In the genomic region with DNA sequence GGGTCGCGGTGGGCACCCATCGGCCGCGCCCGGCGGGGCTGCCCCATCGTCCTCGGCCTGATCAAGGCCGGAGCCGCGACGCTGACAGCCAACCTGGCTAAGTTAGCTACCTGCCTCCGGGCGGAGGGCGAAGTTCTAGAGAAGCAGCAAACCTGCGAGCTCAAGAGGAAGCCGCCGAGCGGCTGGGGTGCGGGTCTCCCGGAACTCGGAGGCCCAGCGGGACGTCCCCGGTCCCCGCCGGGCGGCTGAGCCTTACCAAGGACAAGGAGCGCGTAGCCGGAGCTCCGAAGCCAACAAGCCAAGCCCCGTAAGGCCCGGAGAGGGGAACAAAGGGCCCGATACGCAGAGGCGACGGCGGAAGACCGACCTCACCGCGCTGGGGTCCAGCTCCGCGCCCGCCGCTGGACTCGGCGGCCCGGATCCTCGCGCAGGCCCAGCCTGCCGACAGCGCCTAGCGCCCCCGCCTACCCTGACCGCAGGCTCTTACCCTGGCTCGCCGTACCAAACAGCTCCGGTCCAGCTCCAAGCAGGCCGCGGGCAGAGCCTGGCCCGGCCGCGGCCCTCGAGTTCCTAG, we compare ENCODE assay signal across 8 mouse cellular contexts. TPM values are rescaled to one million over a fixed set of nuclear protein-coding genes. Genes with fewer than 3 reads are reported as not detected.
A peak's percentile ranks its signal among the peaks of the same experiment; 100 is the strongest.
DNase-seq lines count a peak whose midpoint lies in the region; ATAC-seq and TF ChIP-seq lines count a peak whose summit lies in the region.

No protein-coding gene starts in this region.

- peaks cover 13% of the 10 kb centered on the region for H3K27me3 ChIP-seq in embryonic facial prominence, embryonic 10.5 days (replicated peaks; ENCODE audit: low read depth, poor library complexity, severe bottlenecking)
- H3K27me3 ChIP-seq in hindbrain, embryonic 12.5 days: no peaks in the 10 kb centered on the region
- no peaks in the 10 kb centered on the region for H3K27me3 ChIP-seq in midbrain, postnatal 0 days (ENCODE audit: insufficient read depth, low read length)

- peak overlapping the region; percentile 99 for H3K27ac ChIP-seq in embryonic facial prominence, embryonic 10.5 days (replicated peaks)
- peak overlapping the region; percentile 99 for H3K27ac ChIP-seq in hindbrain, embryonic 12.5 days
- H3K27ac ChIP-seq in midbrain, postnatal 0 days (ENCODE audit: low read depth, low read length): peak overlapping the region; percentile 96

- H3K4me3 ChIP-seq in embryonic facial prominence, embryonic 10.5 days: peak overlapping the region; percentile 98
- peak overlapping the region; percentile 96 for H3K4me3 ChIP-seq in hindbrain, embryonic 12.5 days
- peak overlapping the region; percentile 69 for H3K4me3 ChIP-seq in midbrain, postnatal 0 days (ENCODE audit: low read depth, low read length)

- H3K9me3 ChIP-seq in embryonic facial prominence, embryonic 10.5 days: no peaks in the 10 kb centered on the region
- no peaks in the 10 kb centered on the region for H3K9me3 ChIP-seq in hindbrain, embryonic 12.5 days (replicated peaks)
- no peaks in the 10 kb centered on the region for H3K9me3 ChIP-seq in midbrain, postnatal 0 days (ENCODE audit: low read length)

- peaks cover 34% of the 10 kb centered on the region for H3K36me3 ChIP-seq in embryonic facial prominence, embryonic 10.5 days (replicated peaks)
- H3K36me3 ChIP-seq in hindbrain, embryonic 12.5 days: peaks cover 10% of the 10 kb centered on the region
- no peaks in the 10 kb centered on the region for H3K36me3 ChIP-seq in midbrain, postnatal 0 days (ENCODE audit: insufficient read depth, low read length)

- WGBS in embryonic facial prominence, embryonic 10.5 days: under 1% methylated on average over 66 of the region's 66 CpGs
- WGBS in hindbrain, embryonic 12.5 days: under 1% methylated on average over 63 of the region's 66 CpGs
- WGBS in midbrain, postnatal 0 days: under 1% methylated on average over 61 of the region's 66 CpGs

- H3K4me1 ChIP-seq in embryonic facial prominence, embryonic 10.5 days: peaks cover 22% of the 10 kb centered on the region
- peaks cover 19% of the 10 kb centered on the region for H3K4me1 ChIP-seq in hindbrain, embryonic 12.5 days
- H3K4me1 ChIP-seq in midbrain, postnatal 0 days (ENCODE audit: insufficient read depth, low read length): peaks cover 6% of the 10 kb centered on the region; the same call in 1 of the 2 replicates

- TF ChIP-seq CTCF in midbrain, postnatal 0 days (IDR thresholded peaks at IDR 0.05): no peak

- peak overlapping the region; percentile 70 for H3K4me2 ChIP-seq in hindbrain, embryonic 12.5 days (replicated peaks)
- H3K4me2 ChIP-seq in midbrain, postnatal 0 days (ENCODE audit: low read depth, low read length, poor library complexity, severe bottlenecking): peak overlapping the region; percentile 58

- DNase-seq in adrenal gland, postnatal 10 days: peak; percentile 66
- DNase-seq in adrenal gland, adult (ENCODE audit: inconsistent age in 2 of 2, low spot score in 1 of 2): no peak
- DNase-seq in CD4-positive helper T cell, adult 2 months (ENCODE audit: low read depth, low spot score): peak; percentile 82
- peak; percentile 73 for DNase-seq in embryonic facial prominence, embryonic 10.5 days (ENCODE audit: low spot score)
- DNase-seq in liver: peak; percentile 74
- no peak for DNase-seq in midbrain, postnatal 0 days (ENCODE audit: low spot score)
- peak; percentile 87 for DNase-seq in testis, postnatal 14 days (ENCODE audit: low spot score)

- peak; percentile 26 for ATAC-seq in hindbrain, embryonic 12.5 days (ENCODE audit: low FRiP score)
- ATAC-seq in midbrain, postnatal 0 days (ENCODE audit: low FRiP score): peak; percentile 15

- H3K9ac ChIP-seq in hindbrain, embryonic 12.5 days: peak overlapping the region; percentile 95
- peak overlapping the region; percentile 75 for H3K9ac ChIP-seq in midbrain, postnatal 0 days (replicated peaks; ENCODE audit: low read length, poor library complexity, severe bottlenecking)

RNA-seq across cellular contexts. Expression of gene Hectd1, which starts 0.5 kb away (rescaled TPM):
- 10 to 100 TPM; 80.1 to 89.3 TPM for total RNA-seq in adrenal gland, postnatal 10 days (2021)
- 34.1 and 35.1 TPM in 2 replicates for polyA plus RNA-seq in embryonic facial prominence, embryonic 10.5 days (2016; fragmentation: Nextera tagmentation; extraction: Ambion mirVana)
- 40.9 and 42.8 TPM in 2 replicates for polyA plus RNA-seq in hindbrain, embryonic 12.5 days (2016; fragmentation: Nextera tagmentation; extraction: Ambion mirVana)
- 75.7 and 91.7 TPM in 2 replicates for total RNA-seq in midbrain, postnatal 0 days (2014; rRNA removed)
- 24.9 and 29.5 TPM in 2 replicates for polyA plus RNA-seq in midbrain, postnatal 0 days (2015; fragmentation: Nextera tagmentation; extraction: Ambion mirVana)

Comparison
In these comparisons a context has a peak if more than half of its experiments do, and no peak if none do; other contexts are left out.
1. DNase-seq: peak in adrenal gland, postnatal 10 days (single experiment), CD4-positive helper T cell, adult 2 months (single experiment), embryonic facial prominence, embryonic 10.5 days (single experiment), liver (single experiment) and testis, postnatal 14 days (single experiment); none in adrenal gland, adult (0 of 2) and midbrain, postnatal 0 days (single experiment).
2. Peak in every context shown above with its lines, with median percentiles within 50 percentile points of each other: H3K27ac ChIP-seq and H3K4me3 ChIP-seq.